Mouse (Mus musculus): ENCODE results near the gene Pgbd5.

DNA sequence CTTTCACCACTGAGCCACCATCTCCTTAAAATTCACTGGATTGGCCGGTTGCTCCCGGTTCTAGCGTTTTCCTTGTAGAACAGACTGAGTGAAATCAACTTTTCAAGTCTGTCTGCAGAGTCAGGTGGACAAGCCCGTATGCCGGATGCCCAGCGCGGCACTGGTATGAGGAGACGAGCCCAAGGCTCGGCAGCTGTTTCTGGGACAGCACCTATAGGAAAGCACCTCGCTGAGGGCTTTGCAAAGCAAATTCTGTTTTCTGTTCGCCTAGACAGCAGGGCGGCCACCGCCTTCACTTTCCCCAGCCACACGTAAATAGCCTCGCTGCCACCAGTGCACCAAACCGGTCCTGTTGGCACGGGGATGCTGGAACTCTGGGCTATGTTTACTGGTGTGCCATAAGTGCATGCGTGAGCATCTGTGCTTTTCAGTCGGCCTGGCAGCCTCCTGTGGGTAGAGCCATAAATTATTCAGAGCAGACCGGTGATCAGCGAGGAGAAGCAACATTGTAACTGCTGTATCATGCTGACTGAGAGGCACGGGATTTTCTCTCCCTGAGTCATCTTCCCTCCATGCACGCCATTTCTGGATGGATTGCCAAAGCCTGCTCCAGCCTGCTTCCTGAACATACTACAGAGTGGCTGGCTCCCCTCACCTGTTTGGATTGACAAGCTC lies 53.1 kb downstream of the Pgbd5 start:
- TF ChIP-seq CTCF (IDR thresholded peaks at IDR 0.05; ENCODE audit: borderline replicate concordance, control insufficient read depth, extremely low read depth, insufficient read depth, low read length, poor library complexity) = no peak
- TF ChIP-seq POLR2A (IDR thresholded peaks at IDR 0.05; ENCODE audit: control insufficient read depth, extremely low read depth, insufficient read depth, low read length, poor library complexity) = no peak

Data from thymus, adult 2 months (tissue).